Mouse (Mus musculus) ES-Bruce4 (cell line): Measurements from ENCODE around the gene Slc25a19.

Experiments used
- EP300 ChIP-seq: IDR thresholded peaks from 2 replicates; pipeline ENCODE4 v1.6.1; 2011; ENCODE audit warnings: low read depth, low read length; ENCODE audit not compliant: insufficient read depth
- POLR2A ChIP-seq: IDR thresholded peaks from one replicate; pipeline ENCODE4 v1.8.1; 2011; ENCODE audit warnings: low read length; ENCODE audit not compliant: insufficient read depth

GRCm38 (mm10) chr11:115673471-115674234 is 45.6 kb upstream of the Slc25a19 start:
- TF ChIP-seq EP300 (no peak), POLR2A (no peak)
